Mouse (Mus musculus) induced T-regulatory cell, adult 2 months (primary cell): ENCODE measurements at regions not wholly inside any gene's neighbourhood (a gene's known extent, or its start where the extent isn't known, plus 50 kb on each side); places are given as distances from the start of the nearest gene placed in this dataset.

Experiments used
- DNase-seq: peaks from one replicate; pipeline ENCODE4 v3.0.0-alpha.2; 2012; ENCODE audit warnings: low read depth

DNA sequence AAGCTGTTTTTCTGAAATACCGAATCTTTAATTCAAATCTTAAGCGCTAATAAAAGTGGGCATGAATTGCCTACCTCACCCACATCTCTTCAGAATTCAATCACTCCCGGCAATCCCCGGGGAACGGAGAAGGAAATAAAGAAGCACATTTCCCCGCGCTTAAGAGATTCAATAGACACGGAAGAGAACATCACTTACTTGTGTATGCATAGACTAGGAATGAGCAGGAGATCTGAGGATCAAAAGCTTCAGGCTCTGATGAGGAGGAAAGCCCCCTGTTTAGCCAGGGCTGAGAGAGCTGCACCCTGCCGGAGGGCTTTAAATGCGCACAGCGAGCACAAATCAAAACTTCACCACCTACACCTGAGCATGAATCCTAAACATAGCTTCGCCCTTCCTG is 72.0 kb upstream of the Arglu1 start:
- DNase-seq = no peak

DNA sequence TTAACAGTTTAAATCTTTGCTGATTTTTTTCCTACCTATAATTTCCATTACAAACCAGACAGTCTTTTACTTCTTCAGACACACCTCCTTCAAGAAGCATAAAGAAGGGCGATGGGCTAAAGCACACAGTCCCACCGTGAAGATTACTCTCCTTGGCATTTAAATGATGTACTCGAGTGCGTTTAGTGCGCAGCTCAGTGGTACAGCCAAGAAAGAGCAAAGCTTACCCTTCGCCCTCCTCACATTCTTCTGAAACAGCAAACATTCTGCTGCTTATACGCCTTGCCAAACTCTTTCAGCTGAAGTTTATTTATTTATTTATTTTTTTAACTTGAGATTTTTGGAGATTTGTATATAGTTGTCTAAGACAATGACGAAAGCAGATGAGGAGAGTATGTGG is 68.0 kb upstream of the Arglu1 start:
- DNase-seq = no peak

DNA sequence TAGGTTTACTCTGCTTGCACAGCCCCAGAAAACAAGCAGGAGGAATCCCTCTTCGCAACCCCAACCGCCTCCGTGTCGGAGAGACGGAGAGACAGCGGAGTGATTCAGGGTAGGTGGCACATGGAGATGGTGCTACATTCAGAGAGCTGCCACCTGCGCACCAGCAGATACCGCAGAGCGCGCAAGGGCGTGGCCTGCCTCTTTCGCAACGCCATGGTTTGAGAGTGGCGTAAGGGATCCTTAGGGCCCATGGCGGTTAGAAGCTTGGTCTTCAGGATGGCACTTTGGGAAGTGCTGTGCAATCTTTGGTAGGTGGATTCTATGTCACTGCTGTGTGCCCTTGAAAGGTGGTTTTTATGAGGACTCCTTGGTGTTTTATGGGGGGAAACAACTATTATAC is 60.9 kb upstream of the Arglu1 start:
- no peak for DNase-seq

DNA sequence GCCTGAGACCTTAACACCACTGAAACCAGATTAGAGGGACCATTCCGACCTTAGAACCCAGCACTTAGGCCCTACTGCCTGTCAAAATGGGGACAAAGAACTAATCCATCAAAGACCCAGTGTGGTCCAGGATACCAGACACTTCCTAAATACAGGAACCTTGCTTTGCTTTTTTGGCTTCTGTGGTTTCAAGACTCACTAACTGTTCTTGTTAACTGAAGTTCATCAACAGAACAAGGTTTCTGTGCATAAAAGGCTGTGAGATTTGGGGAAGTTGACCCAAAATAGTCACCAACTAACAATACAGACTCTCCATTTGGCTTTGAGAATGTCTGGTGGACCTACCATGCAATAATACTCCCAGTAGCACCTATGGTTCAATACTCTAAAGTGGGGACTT is 56.4 kb upstream of the Arglu1 start:
- DNase-seq = no peak

DNA sequence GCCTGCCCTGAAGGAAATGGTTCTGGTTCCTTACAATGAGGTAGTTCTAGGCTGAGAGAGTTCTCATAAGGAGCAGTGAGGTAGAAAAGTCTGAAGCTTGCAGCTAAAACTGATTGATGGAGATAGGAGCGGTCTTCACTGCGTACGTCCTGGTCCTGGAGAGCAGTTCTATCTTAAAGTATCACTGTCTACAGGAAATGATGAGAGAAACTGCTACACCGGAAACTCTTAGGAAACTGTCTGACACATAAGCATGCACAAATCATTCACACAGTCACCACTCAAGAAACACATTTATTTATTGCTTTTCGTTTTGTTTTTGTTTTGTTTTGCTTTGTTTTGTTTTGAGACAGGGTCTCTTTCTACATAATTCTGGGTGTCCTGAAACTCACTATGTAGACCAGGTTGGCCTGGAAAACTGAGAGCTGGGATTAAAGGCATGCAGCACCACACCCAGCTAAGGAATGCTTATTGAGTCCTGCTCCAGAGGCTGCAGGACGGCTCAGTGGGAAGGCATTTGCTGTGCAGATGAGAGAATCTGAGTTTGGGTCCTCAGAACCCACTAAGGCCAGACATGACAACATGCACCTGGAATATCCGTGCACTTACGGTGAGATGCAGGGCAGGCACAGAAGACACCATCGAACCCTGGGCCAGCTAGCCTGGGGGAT is 55.4 kb upstream of the Arglu1 start:
- DNase-seq = peak; percentile 6
